Mouse (Mus musculus) megakaryocyte, embryonic 14.5 days (primary cell): Measurements from ENCODE around the gene Abcb4. TPM values are rescaled to one million over a fixed set of nuclear protein-coding genes. Genes with fewer than 3 reads are reported as not detected.
"Not testable (repeated sequence)": the region's sequence is repeated elsewhere in the genome, so short reads cannot be mapped to it uniquely, and the experiment has no call there.

Experiments
- H3K27me3 ChIP-seq: replicated peaks from 2 replicates; pipeline ENCODE3; 2012; ENCODE audit warnings: inconsistent platforms
- H3K36me3 ChIP-seq: replicated peaks from 2 replicates; pipeline ENCODE3; 2012; ENCODE audit warnings: low read length, inconsistent platforms, mixed read lengths
- H3K4me1 ChIP-seq: 2 replicates; pipeline ENCODE4 v1.6.1; 2012; ENCODE audit warnings: inconsistent platforms
- H3K4me3 ChIP-seq: replicated peaks from 2 replicates; pipeline ENCODE3; 2012; ENCODE audit warnings: moderate library complexity, mild to moderate bottlenecking, inconsistent platforms
- H3K9me3 ChIP-seq: 2 replicates; pipeline ENCODE4 v1.6.1; 2012; ENCODE audit warnings: inconsistent platforms
- FLI1 ChIP-seq: IDR thresholded peaks from 2 replicates; pipeline ENCODE4 v1.6.1; 2012; ENCODE audit warnings: low read length, inconsistent platforms, mixed read lengths
- GATA1 ChIP-seq: IDR thresholded peaks from 3 replicates; pipeline ENCODE4 v1.6.1; 2012; ENCODE audit warnings: mixed read lengths, low read length, inconsistent platforms, borderline replicate concordance
- polyA plus RNA-seq: library from polyadenylated mRNA; stranded (reverse); fragments of >175 nt; gene quantifications from 2 replicates; pipeline ENCODE4 v1.2.3, GENCODE M21; 2012; ENCODE audit warnings: low replicate concordance; ENCODE audit not compliant: insufficient read depth

The Abcb4 gene
- polyA plus RNA-seq, 1 experiment, result 2.2 TPM

GRCm38 (mm10) chr5:8995966-8996685 lies 102.6 kb downstream of the Abcb4 start:
- Histone ChIP-seq H3K36me3 (peaks cover 34% of the 10 kb centered on the region), H3K4me1 (peaks cover 25% of the 10 kb centered on the region), H3K9me3 (no peaks in the 10 kb centered on the region), H3K4me3 (peak overlapping the region; percentile 98), H3K27me3 (no peaks in the 10 kb centered on the region)
- TF ChIP-seq GATA1 (no peak), FLI1 (no peak)

DNA sequence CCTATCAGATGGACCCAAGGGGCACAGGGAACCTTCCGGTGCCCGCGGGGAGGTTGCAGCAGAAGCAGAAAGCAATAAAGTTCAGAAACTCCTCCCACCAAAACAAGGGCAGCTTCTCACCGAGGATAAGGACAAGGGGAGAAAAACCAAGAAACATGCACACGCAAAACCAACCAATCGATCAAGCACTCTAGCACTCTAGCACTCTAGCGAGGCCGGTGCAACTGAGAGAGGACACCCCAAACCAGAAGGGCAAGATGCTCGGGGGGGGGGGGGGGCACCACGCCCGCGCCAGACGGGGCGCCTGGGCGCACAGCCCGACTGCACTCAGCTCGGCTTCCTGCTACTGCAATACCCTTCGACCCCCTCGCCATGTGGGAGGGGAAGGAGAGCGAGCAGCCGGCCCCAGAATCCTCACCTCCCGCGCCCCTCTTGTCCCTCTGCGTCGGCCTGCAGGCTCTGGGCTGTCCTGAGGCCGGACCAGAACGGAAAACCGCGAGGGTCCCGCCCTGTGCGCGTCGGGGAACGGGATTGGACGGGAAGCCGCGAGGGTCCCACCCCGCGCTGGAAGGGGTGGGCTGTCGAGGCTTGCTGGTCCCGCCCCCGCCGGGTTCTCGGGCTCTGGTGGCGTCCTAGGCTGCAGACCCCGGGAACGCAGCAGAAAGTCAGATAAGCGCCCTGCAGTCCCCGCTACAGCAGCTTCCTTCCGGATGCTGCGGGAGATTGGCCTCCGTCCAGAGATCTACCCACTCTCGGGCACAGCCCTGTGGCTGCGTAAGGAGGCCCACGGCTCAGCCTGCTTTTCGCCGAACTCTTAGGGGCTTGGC lies 103.4 kb downstream of the Abcb4 start, which contains the start of gene Crot:
TSS of gene Crot (minus strand) at position 639 of the 827 bp plus-strand sequence.
- H3K27me3 ChIP-seq, result no peaks in the 10 kb centered on the region
- TF ChIP-seq FLI1 (no peak), GATA1 (no peak)
- H3K36me3 ChIP-seq, result peaks cover 26% of the 10 kb centered on the region
- no peaks in the 10 kb centered on the region for H3K9me3 ChIP-seq
- H3K4me3 ChIP-seq, result peak within 1 kb of the TSS; percentile 98
- H3K4me1 ChIP-seq, result peaks cover 18% of the 10 kb centered on the region

- peak overlapping the region; percentile 98 for H3K4me3 ChIP-seq
- no peak for TF ChIP-seq FLI1
- TF ChIP-seq GATA1, result no peak
Measured at GRCm38 (mm10) chr5:8997513-8997895, 104.0 kb downstream of the Abcb4 start.

DNA sequence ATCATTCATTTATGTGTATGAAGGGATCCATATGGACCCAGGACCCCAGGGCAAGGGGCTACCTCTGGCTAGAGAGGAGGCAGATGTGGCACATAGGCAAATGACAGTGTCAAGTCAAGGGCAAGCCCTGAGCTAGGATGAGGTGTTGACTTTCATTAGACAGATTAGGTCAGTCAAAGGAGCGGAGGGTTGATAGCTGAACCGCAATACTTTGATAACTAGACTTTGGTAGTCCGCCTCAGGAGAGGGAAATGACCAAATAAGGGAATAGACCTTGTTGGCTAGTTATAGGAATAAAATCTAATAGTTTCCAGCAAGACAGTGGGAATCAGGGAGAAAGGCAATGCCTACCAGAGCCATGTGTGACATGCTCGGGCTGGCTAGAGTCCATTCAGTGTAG lies 105.6 kb downstream of the Abcb4 start:
- TF ChIP-seq GATA1 (no peak), FLI1 (no peak)
- H3K27me3 ChIP-seq, result no peaks in the 10 kb centered on the region
- H3K36me3 ChIP-seq, result peaks cover 6% of the 10 kb centered on the region
- H3K9me3 ChIP-seq, result 0 out of 2 replicates have a peak, but pooled peaks cover 4% of the 10 kb centered on the region
- H3K4me3 ChIP-seq, result no peak overlapping the region
- peaks cover 14% of the 10 kb centered on the region for H3K4me1 ChIP-seq

More at GRCm38 (mm10) chr5:8997513-8997895, 104.0 kb downstream of the Abcb4 start:
- Histone ChIP-seq H3K4me1 (peaks cover 18% of the 10 kb centered on the region), H3K9me3 (no peaks in the 10 kb centered on the region), H3K36me3 (peaks cover 20% of the 10 kb centered on the region), H3K27me3 (no peaks in the 10 kb centered on the region)

DNA sequence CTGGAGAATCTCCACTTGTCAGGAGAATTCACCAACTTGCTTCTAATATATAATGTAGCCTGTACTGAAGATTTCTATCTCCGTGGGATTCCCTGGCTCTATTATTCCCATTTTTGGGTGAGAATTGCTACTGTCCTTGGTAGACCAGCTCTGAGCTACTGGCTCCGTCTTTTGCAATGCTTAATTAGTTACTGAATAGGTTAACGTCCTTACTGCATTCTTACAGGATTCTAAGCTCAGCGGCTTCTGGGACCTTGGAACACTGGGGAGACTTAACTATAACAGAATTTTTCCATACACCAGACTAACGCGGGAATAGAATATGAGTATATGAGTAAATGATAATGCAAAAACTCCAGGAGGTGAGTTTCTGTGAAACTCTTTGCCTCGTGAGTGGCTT lies 106.5 kb downstream of the Abcb4 start:
- H3K36me3 ChIP-seq, H3K9me3 ChIP-seq, H3K4me3 ChIP-seq, H3K4me1 ChIP-seq, H3K27me3 ChIP-seq: not testable (repeated sequence)

GRCm38 (mm10) chr5:9006585-9006984 lies 113.1 kb downstream of the Abcb4 start:
- H3K36me3 ChIP-seq, H3K27me3 ChIP-seq, H3K9me3 ChIP-seq: not testable (repeated sequence)

More at GRCm38 (mm10) chr5:9006585-9006984, 113.1 kb downstream of the Abcb4 start:
- H3K4me3 ChIP-seq, H3K4me1 ChIP-seq: not testable (repeated sequence)

Other genes with a start within 250 kb of the Abcb4 start
- gene Abcb1a, start 233.6 kb upstream of the Abcb4 start, polyA plus RNA-seq, result 0.62 TPM in 1 of 2 replicates, not detected in the other
- gene Abcb1b, start 95.6 kb upstream of the Abcb4 start, polyA plus RNA-seq, result 0.84 TPM in 1 of 2 replicates, not detected in the other
- 0.83 TPM in 1 of 2 replicates, not detected in the other for gene Crot, start 103.6 kb downstream of the Abcb4 start, polyA plus RNA-seq
- 2.7 TPM in 1 of 2 replicates, not detected in the other for gene Tmem243, start 207.0 kb downstream of the Abcb4 start, polyA plus RNA-seq